36 mouse cellular contexts compared by ENCODE assay signal in genomic region chr5:87574174-87574573, GRCm38 (mm10). TPM values are rescaled to one million over a fixed set of nuclear protein-coding genes. Genes with fewer than 3 reads are reported as not detected.
"Had no signal": no experiment of that assay in that cellular context is flagged by ENCODE, and none has a peak within 500 bp of the region (broad histone marks: within the 10 kb centered on the region; RNA-seq: fewer than 3 reads in every experiment).

No protein-coding gene starts in this region.

- H3K27ac ChIP-seq: forebrain, embryonic 15.5 days; heart, embryonic 10.5 days; hindbrain, embryonic 10.5 days; hindbrain, embryonic 12.5 days; hindbrain, embryonic 14.5 days; intestine, embryonic 15.5 days; layer of hippocampus, adult 2 months; left cerebral cortex, adult 2 months; limb, embryonic 15.5 days; liver, embryonic 12.5 days; liver, embryonic 14.5 days had no signal

- H3K27me3 ChIP-seq: forebrain, embryonic 15.5 days; heart, embryonic 12.5 days; hindbrain, embryonic 12.5 days; intestine, embryonic 15.5 days; limb, embryonic 15.5 days; liver, embryonic 12.5 days had no signal

- H3K9me3 ChIP-seq: forebrain, embryonic 15.5 days; heart, embryonic 10.5 days; heart, embryonic 12.5 days; hindbrain, embryonic 10.5 days; hindbrain, embryonic 12.5 days; intestine, embryonic 15.5 days; limb, embryonic 15.5 days; liver, embryonic 12.5 days had no signal

- H3K9ac ChIP-seq: forebrain, embryonic 15.5 days; forebrain, postnatal 0 days; heart, embryonic 12.5 days; hindbrain, embryonic 12.5 days; hindbrain, embryonic 14.5 days; intestine, embryonic 15.5 days; limb, embryonic 15.5 days; liver, embryonic 12.5 days; liver, embryonic 14.5 days had no signal

- H3K36me3 ChIP-seq: forebrain, embryonic 15.5 days; heart, embryonic 10.5 days; heart, embryonic 12.5 days; hindbrain, embryonic 10.5 days; hindbrain, embryonic 12.5 days; intestine, embryonic 15.5 days; limb, embryonic 15.5 days; liver, embryonic 12.5 days had no signal

- H3K4me1 ChIP-seq: forebrain, embryonic 15.5 days; heart, embryonic 10.5 days; heart, embryonic 12.5 days; hindbrain, embryonic 10.5 days; hindbrain, embryonic 12.5 days; intestine, embryonic 15.5 days; limb, embryonic 15.5 days; liver, embryonic 12.5 days had no signal

- DNase-seq: forebrain, postnatal 0 days; gastrocnemius, adult 2 months; gastrocnemius, postnatal 10 days; heart, adult 18-20 months; heart, postnatal 10 days; heart, postnatal 4 days; kidney, postnatal 10 days; left cerebral cortex, postnatal 4 days had no signal

- H3K4me3 ChIP-seq: forebrain, embryonic 15.5 days; gastrocnemius, adult 2 months; heart, embryonic 10.5 days; heart, embryonic 12.5 days; hindbrain, embryonic 10.5 days; hindbrain, embryonic 12.5 days; intestine, embryonic 15.5 days; layer of hippocampus, adult 2 months; left cerebral cortex, adult 2 months; limb, embryonic 15.5 days; liver, embryonic 12.5 days had no signal

- H3K4me2 ChIP-seq: forebrain, embryonic 15.5 days; heart, embryonic 12.5 days; hindbrain, embryonic 12.5 days; hindbrain, embryonic 14.5 days; intestine, embryonic 15.5 days; liver, embryonic 12.5 days had no signal

- ATAC-seq: forebrain, embryonic 15.5 days; forebrain, postnatal 0 days; hindbrain, embryonic 16.5 days; inflammation-experienced regulatory T-cells, adult 6 months; intestine, embryonic 15.5 days; intestine, postnatal 0 days; liver, embryonic 12.5 days had no signal

RNA-seq across cellular contexts. Expression of gene Sult1d1, which starts 5.3 kb away (rescaled TPM):
- total RNA-seq: forebrain, postnatal 0 days; gastrocnemius, adult 2 months; gastrocnemius, postnatal 25 days; granulocyte monocyte progenitor cell, adult 5-6 weeks; heart, postnatal 10 days; heart, postnatal 25 days; heart, postnatal 4 days; layer of hippocampus, adult 2 months; layer of hippocampus, postnatal 10 days; layer of hippocampus, postnatal 25 days; left cerebral cortex, adult 2 months; left cerebral cortex, postnatal 14 days; left cerebral cortex, postnatal 4 days had no signal
- polyA plus RNA-seq: forebrain, embryonic 15.5 days; forebrain, postnatal 0 days; heart, embryonic 10.5 days; heart, embryonic 12.5 days; heart, embryonic 14.5 days; hindbrain, embryonic 10.5 days; hindbrain, embryonic 12.5 days; hindbrain, embryonic 14.5 days; hindbrain, embryonic 16.5 days; limb, embryonic 15.5 days had no signal

RNA-seq across cellular contexts. Expression of gene Sult1e1, which starts 17.2 kb away (rescaled TPM):
- total RNA-seq: forebrain, postnatal 0 days; gastrocnemius, postnatal 10 days; gastrocnemius, postnatal 25 days; gastrocnemius, postnatal 4 days; granulocyte monocyte progenitor cell, adult 5-6 weeks; heart, postnatal 10 days; heart, postnatal 25 days; heart, postnatal 4 days; layer of hippocampus, adult 2 months; layer of hippocampus, postnatal 10 days; layer of hippocampus, postnatal 25 days; left cerebral cortex, adult 2 months; left cerebral cortex, postnatal 14 days; left cerebral cortex, postnatal 4 days had no signal
- polyA plus RNA-seq: forebrain, embryonic 15.5 days; forebrain, postnatal 0 days; frontal cortex, adult 2 months; heart, embryonic 10.5 days; heart, embryonic 12.5 days; heart, embryonic 14.5 days; heart, embryonic 16.5 days; hindbrain, embryonic 10.5 days; hindbrain, embryonic 12.5 days; hindbrain, embryonic 14.5 days; hindbrain, embryonic 16.5 days; inflammation-experienced regulatory T-cells, adult 6 months; intestine, embryonic 15.5 days; intestine, postnatal 0 days; limb, embryonic 15.5 days; liver, adult 2 months; liver, embryonic 12.5 days; liver, embryonic 14.5 days; liver, embryonic 16.5 days had no signal

RNA-seq across cellular contexts. Expression of gene Sult1b1, which starts 36.2 kb away (rescaled TPM):
- total RNA-seq: forebrain, postnatal 0 days; gastrocnemius, adult 2 months; gastrocnemius, postnatal 10 days; gastrocnemius, postnatal 25 days; gastrocnemius, postnatal 4 days; granulocyte monocyte progenitor cell, adult 5-6 weeks; heart, adult 18-20 months; heart, adult 8-10 months; heart, postnatal 10 days; heart, postnatal 25 days; heart, postnatal 4 days; layer of hippocampus, adult 2 months; layer of hippocampus, postnatal 10 days; layer of hippocampus, postnatal 25 days; left cerebral cortex, adult 2 months; left cerebral cortex, postnatal 14 days; left cerebral cortex, postnatal 4 days had no signal
- polyA plus RNA-seq: forebrain, embryonic 15.5 days; forebrain, postnatal 0 days; frontal cortex, adult 2 months; heart, embryonic 12.5 days; heart, embryonic 14.5 days; hindbrain, embryonic 10.5 days; hindbrain, embryonic 12.5 days; hindbrain, embryonic 14.5 days; hindbrain, embryonic 16.5 days; inflammation-experienced regulatory T-cells, adult 6 months; limb, embryonic 15.5 days had no signal
